Mouse (Mus musculus) yolk sac, embryonic 10.5 days (tissue): ENCODE results near the gene Pde7b.

Experiments
- DNase-seq: peaks from one replicate; pipeline ENCODE4 v3.0.0-alpha.2; 2017; ENCODE audit warnings: low spot score

Pde7b gene

GRCm38 (mm10) chr10:20654187-20654586, 70.7 kb downstream of the Pde7b start:
- DNase-seq, result no peak

GRCm38 (mm10) chr10:20653299-20653698, 71.6 kb downstream of the Pde7b start:
- DNase-seq, result no peak

DNA sequence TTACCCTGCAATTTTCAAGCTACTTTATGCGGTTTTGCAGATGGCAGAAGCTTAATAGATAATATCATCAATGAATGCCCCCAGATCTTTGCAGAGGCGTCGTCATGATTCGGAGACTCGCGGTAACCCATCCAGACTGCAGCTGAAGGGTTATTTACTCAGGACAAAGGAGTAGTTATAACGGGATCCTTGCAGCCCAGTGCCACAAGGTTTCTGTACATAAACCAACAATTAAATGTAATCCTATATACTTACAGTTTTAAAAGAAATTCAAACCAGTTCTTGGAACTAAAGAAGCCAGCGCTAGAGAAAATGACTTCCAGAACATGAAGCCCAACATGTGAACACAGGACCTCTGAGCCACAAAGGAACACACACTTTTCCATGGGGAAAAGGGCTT, 88.5 kb downstream of the Pde7b start:
- DNase-seq, result no peak

- DNase-seq, result no peak
Measured at GRCm38 (mm10) chr10:20633085-20633415, 91.8 kb downstream of the Pde7b start.

- no peak for DNase-seq
Measured at GRCm38 (mm10) chr10:20632256-20633084, 92.4 kb downstream of the Pde7b start.

- DNase-seq, result no peak
Measured at GRCm38 (mm10) chr10:20630122-20630521, 94.8 kb downstream of the Pde7b start.

DNA sequence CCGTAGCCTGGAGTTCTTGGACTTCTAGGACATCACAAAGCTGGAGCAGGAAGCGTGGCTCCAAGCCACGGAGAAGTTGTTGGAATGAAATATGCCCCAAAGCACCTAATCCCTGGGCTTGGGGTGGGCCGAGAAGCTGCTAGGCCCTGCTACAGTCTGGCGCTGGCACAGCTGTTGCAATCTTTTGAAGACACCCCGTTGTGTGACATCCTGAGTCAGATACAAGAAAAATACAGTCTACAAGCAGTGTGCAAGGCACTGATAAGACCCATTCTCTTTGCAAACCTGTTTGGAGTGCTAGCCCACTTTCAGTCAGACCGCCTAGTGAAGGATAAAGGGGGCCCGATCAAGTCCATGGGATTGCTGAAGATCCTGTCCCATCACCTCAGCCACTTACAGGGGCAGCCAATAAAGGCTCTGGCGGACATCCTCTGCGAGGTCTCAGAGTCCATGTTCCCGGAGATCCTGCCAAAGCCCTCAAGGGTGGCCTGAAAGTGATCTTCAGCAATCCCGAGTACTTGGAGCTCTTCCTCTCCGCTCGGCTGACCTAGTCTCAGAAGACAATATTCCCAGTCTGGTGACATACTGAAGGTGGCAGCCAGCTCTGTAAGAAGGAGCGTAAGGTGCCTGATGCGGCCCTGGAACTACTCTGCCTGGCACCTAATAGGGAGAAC, 99.0 kb downstream of the Pde7b start:
- DNase-seq, result no peak

GRCm38 (mm10) chr10:20621661-20622454, 103.0 kb downstream of the Pde7b start:
- DNase-seq, result peak; percentile 24

DNA sequence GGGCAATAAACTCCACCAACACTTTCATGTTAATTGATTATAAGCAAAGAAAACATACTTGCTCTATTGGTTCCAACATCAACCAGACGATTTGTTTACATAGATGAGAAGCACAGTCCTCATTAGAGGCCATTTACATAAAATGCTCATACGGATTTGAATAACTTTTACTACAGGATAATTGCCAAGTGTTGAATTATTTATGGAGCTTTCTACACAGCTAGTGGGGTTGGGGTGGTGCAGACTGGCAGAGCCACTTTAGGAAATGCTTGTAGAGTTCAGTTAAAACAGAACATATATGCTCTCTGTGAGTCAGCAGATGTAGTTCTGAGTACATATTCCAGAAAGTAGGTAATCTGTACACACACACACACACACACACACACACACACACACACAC, 118.9 kb downstream of the Pde7b start:
- no peak for DNase-seq

- peak; percentile 40 for DNase-seq
Measured at GRCm38 (mm10) chr10:20595107-20595810, 129.6 kb downstream of the Pde7b start.

GRCm38 (mm10) chr10:20594015-20594414, 130.9 kb downstream of the Pde7b start:
- no peak for DNase-seq

- no peak for DNase-seq
Measured at GRCm38 (mm10) chr10:20590100-20590499, 134.8 kb downstream of the Pde7b start.

- DNase-seq, result no peak
Measured at GRCm38 (mm10) chr10:20585959-20586358, 138.9 kb downstream of the Pde7b start.

DNA sequence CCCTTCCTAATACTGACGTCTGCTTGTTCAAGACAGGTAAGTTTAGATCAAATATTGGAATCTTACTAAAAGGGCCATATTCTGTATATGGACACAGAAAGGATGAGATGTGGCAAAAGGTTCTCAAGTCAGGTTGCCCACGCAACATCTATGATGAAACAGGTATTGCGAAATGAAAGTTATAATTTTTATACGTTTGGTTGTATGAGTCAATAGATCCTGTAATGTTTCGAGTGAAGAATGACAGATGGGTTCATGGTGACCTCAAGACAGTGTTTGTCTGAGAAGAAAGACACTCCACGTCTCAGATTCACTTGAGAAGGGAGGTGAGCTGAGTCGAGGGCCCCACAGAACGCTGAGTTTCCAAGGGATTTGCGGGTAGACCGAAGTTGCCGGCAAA, 149.9 kb downstream of the Pde7b start:
- no peak for DNase-seq

GRCm38 (mm10) chr10:20574414-20574813, 150.5 kb downstream of the Pde7b start:
- DNase-seq, result no peak

DNA sequence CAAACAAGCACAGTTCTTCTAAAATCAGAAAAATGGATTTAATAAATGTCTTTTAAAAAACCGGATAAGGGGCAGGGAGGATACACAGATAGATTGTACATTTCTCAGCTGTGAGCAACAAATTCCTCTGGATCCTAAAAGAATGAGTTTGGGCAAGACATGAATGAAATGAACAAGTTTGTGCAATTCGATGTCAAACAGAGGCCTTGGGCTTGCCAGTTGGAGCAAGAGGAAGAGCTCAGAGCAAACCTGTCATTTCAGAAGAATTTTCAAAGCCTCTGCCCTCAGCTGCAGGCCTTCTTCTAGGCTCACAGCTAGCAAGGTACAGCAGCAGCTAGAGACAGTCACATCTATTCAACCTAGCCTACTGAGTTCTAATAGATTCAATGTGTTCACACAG, 153.4 kb downstream of the Pde7b start:
- DNase-seq, result no peak

GRCm38 (mm10) chr10:20568630-20569029, 156.2 kb downstream of the Pde7b start:
- DNase-seq, result no peak

- no peak for DNase-seq
Measured at GRCm38 (mm10) chr10:20567684-20568236, 157.1 kb downstream of the Pde7b start.

DNA sequence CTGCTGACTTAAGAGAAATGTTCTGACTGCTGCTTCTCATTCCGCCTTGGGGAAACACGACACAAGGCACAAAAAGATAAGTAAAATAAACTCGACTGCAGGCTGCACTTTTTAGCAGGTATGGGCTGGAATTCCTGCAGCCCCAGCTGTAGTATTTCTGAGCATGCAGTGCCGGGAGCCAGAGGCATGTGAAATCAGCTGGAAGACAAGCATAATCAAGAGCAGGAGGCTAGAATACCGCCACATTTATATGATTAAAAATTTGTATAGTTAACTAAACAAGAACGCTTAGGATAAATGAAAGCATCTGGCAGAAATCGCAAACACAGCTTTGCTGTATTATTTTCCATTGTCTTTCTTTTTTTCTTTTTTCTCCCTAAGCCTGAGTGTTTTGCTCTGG, 168.4 kb downstream of the Pde7b start:
- DNase-seq, result no peak

GRCm38 (mm10) chr10:20551341-20551740, 173.5 kb downstream of the Pde7b start:
- no peak for DNase-seq

DNA sequence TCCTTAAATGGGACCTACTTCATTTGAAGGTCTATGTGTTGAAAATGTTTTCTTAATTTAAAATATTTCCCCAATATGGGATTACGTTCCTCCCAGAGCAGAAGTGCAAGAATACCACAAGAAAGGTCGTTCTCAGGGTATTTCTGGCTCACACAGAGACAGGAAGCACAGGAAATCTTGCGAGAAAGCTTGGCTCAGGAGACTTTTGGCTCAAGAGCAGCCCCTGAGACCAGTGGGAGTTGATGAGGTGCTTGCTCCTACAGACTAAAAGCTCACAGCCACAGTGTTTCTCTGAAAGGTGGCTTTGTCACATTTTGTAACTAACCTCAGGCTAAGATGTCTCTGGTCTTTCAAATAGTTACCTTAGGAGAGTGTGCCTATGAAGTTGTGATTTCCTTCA, 174.1 kb downstream of the Pde7b start:
- DNase-seq, result no peak

DNA sequence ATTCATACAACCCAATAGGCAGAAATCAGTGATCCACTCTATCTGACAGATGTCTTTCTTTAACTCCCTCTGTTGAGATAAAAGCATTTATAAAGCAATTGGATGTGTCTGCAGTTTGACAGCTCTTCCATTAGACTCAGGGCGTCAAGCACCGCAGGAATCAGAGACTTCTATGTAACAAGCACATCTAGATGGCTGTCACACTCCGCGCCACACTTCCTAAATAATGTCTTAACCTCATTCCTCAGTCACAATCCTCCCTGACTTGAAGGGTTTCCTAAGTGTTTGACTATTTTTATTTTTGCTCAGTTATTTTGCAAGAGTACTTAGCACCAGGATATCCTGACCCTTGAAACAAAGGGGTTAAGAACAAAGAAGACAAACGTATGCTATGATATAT, 174.7 kb downstream of the Pde7b start:
- no peak for DNase-seq
